Mouse (Mus musculus): Measurements from ENCODE around the gene Eif1b.

Gene Eif1b

GRCm38 (mm10) chr9:120492010-120492399, at the start of gene Eif1b:
Gene Eif1b, plus strand, starts transcription at chr9:120492232.
- peak; percentile 33 for DNase-seq (ENCODE audit: low spot score)

- no peak for DNase-seq (ENCODE audit: low spot score)
Observed at GRCm38 (mm10) chr9:120444642-120445041, 47.4 kb upstream of the Eif1b start.

- DNase-seq (ENCODE audit: low spot score) = no peak
Observed at GRCm38 (mm10) chr9:120449696-120450329, 42.2 kb upstream of the Eif1b start.

GRCm38 (mm10) chr9:120455768-120456655, 36.0 kb upstream of the Eif1b start:
- no peak for DNase-seq (ENCODE audit: low spot score)

GRCm38 (mm10) chr9:120470431-120470830, 21.6 kb upstream of the Eif1b start:
- no peak for DNase-seq (ENCODE audit: low spot score)

- DNase-seq (ENCODE audit: low spot score) = peak; percentile 16
Observed at GRCm38 (mm10) chr9:120481644-120482043, 10.4 kb upstream of the Eif1b start.

GRCm38 (mm10) chr9:120482382-120482781, 9.7 kb upstream of the Eif1b start:
- DNase-seq (ENCODE audit: low spot score) = peak; percentile 19

- DNase-seq (ENCODE audit: low spot score) = no peak
Observed at GRCm38 (mm10) chr9:120483101-120483500, 8.9 kb upstream of the Eif1b start.

- no peak for DNase-seq (ENCODE audit: low spot score)
Observed at GRCm38 (mm10) chr9:120487076-120487475, 5.0 kb upstream of the Eif1b start.

- DNase-seq (ENCODE audit: low spot score) = peak; percentile 17
Observed at GRCm38 (mm10) chr9:120491509-120491908, 523 bp upstream of the Eif1b start.

GRCm38 (mm10) chr9:120492400-120493351, 644 bp downstream of the Eif1b start:
- DNase-seq (ENCODE audit: low spot score) = peak; percentile 75

- peak; percentile 20 for DNase-seq (ENCODE audit: low spot score)
Observed at GRCm38 (mm10) chr9:120493781-120494180, 1.7 kb downstream of the Eif1b start.

- peak; percentile 68 for DNase-seq (ENCODE audit: low spot score)
Observed at GRCm38 (mm10) chr9:120496691-120497090, 4.7 kb downstream of the Eif1b start.

- no peak for DNase-seq (ENCODE audit: low spot score)
Observed at GRCm38 (mm10) chr9:120497983-120498382, 6.0 kb downstream of the Eif1b start.

- DNase-seq (ENCODE audit: low spot score) = peak; percentile 42
Observed at GRCm38 (mm10) chr9:120501191-120501902, 9.3 kb downstream of the Eif1b start.

GRCm38 (mm10) chr9:120502013-120502412, 10.0 kb downstream of the Eif1b start:
- DNase-seq (ENCODE audit: low spot score) = peak; percentile 84

- DNase-seq (ENCODE audit: low spot score) = no peak
Observed at GRCm38 (mm10) chr9:120504423-120504822, 12.4 kb downstream of the Eif1b start.

GRCm38 (mm10) chr9:120511781-120512180, 19.7 kb downstream of the Eif1b start:
- DNase-seq (ENCODE audit: low spot score) = peak; percentile 19

- no peak for DNase-seq (ENCODE audit: low spot score)
Observed at GRCm38 (mm10) chr9:120516720-120517119, 24.7 kb downstream of the Eif1b start.

- DNase-seq (ENCODE audit: low spot score) = no peak
Observed at GRCm38 (mm10) chr9:120518946-120519345, 26.9 kb downstream of the Eif1b start.

GRCm38 (mm10) chr9:120519469-120520125, 27.6 kb downstream of the Eif1b start:
- DNase-seq (ENCODE audit: low spot score) = no peak
